ENCODE assay signal across 18 mouse cellular contexts in the genomic region with DNA sequence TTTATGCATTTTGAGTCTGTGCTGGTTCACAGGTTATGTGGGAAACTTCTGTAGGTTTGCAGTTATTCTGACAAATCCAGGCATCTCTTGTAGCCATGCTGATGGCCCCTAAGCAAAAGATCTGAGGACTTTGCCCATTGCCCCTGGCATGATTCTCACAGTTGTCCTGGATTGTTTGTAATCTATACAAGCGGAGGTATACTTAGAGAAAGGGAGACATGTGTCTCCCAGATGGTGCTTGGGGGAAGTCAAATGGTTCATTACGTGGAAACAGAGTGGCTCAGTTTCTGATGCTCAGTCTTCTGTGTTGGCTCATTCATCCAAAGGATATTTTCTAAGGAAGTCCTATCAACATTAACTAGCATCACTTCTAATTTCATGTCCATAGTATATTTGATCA.
"Had no signal": no experiment of that assay in that cellular context is flagged by ENCODE, and none has a peak within 500 bp of the region (broad histone marks: within the 10 kb centered on the region; RNA-seq: fewer than 3 reads in every experiment).

No protein-coding gene starts in this region.

- H3K4me2 ChIP-seq: limb, embryonic 13.5 days; liver, embryonic 12.5 days; liver, embryonic 15.5 days; lung, embryonic 15.5 days; midbrain, embryonic 11.5 days; stomach, embryonic 15.5 days had no signal

- DNase-seq: kidney, postnatal 25 days; layer of hippocampus, adult 9-11 months; liver; lung, adult 18-20 months; lung, postnatal 10 days; lung, postnatal 36 days; midbrain, embryonic 14.5 days; thymus, postnatal 36 days had no signal

- H3K4me3 ChIP-seq: layer of hippocampus, adult 2 months; limb, embryonic 10.5 days; limb, embryonic 13.5 days; liver, embryonic 12.5 days; liver, embryonic 15.5 days; lung, embryonic 15.5 days; megakaryocyte, embryonic 14.5 days; stomach, embryonic 15.5 days had no signal

- H3K9ac ChIP-seq: limb, embryonic 13.5 days; liver, embryonic 12.5 days; liver, embryonic 15.5 days; lung, embryonic 15.5 days; stomach, embryonic 15.5 days had no signal

- H3K4me1 ChIP-seq: limb, embryonic 13.5 days; liver, embryonic 12.5 days; liver, embryonic 15.5 days; lung, embryonic 15.5 days; stomach, embryonic 15.5 days had no signal

- ATAC-seq: liver, embryonic 12.5 days had no signal

- H3K36me3 ChIP-seq: limb, embryonic 10.5 days; limb, embryonic 13.5 days; liver, embryonic 12.5 days; liver, embryonic 15.5 days; lung, embryonic 15.5 days; stomach, embryonic 15.5 days had no signal

- H3K27ac ChIP-seq: kidney, postnatal 0 days; layer of hippocampus, adult 2 months; limb, embryonic 10.5 days; limb, embryonic 13.5 days; liver, embryonic 12.5 days; liver, embryonic 15.5 days; lung, embryonic 15.5 days; stomach, embryonic 15.5 days had no signal

- H3K9me3 ChIP-seq: limb, embryonic 10.5 days; limb, embryonic 13.5 days; liver, embryonic 12.5 days; liver, embryonic 15.5 days; lung, embryonic 15.5 days; megakaryocyte, embryonic 14.5 days; stomach, embryonic 15.5 days had no signal

- H3K27me3 ChIP-seq: limb, embryonic 13.5 days; liver, embryonic 12.5 days; liver, embryonic 15.5 days; lung, embryonic 15.5 days; megakaryocyte, embryonic 14.5 days; stomach, embryonic 15.5 days had no signal
